Mouse (Mus musculus) CH12.LX (cell line): ENCODE data around the gene Dna2.

Experiments
- CTCF ChIP-seq, 2 experiments: IDR thresholded peaks in 1 of 2; conservative IDR thresholded peaks in 1 of 2; 2 replicates each; pipeline ENCODE4 v1.5.1; 2011 to 2012; ENCODE audit warnings: low read depth in 2 of 2, low read length in 2 of 2, improper control_type of control experiment in 1 of 2, inconsistent platforms in 1 of 2, mild to moderate bottlenecking in 1 of 2, moderate library complexity in 1 of 2
- MEF2A ChIP-seq: IDR thresholded peaks from 2 replicates; pipeline ENCODE4 v1.6.1; 2014; ENCODE audit warnings: low read depth, mild to moderate bottlenecking, inconsistent platforms, low read length, improper control_type of control experiment, borderline replicate concordance
- POLR2A ChIP-seq: IDR thresholded peaks from 2 replicates; pipeline ENCODE4 v1.6.1; 2011; ENCODE audit warnings: low read depth, mild to moderate bottlenecking, improper control_type of control experiment, low read length

DNA sequence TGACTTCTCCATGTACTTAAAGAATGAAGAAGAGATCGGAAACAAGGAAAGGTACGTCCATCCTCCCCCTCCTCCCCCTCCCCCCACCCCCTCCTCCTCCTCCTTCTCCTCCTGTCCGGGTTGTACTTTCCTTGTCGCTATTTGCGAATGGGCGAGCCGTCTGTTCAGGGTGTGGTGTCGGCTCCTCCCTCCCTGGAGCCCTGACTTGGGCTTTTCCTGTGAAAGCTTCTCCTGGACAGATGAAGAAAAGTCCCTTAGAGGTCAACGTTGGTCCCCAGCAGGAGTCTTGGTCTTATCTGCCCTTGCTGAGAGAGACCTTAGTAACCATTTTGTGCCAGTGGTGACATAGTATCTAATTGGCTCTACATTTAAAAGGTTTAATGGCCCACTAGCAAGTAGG lies 47.2 kb downstream of the Dna2 start:
- no peak for TF ChIP-seq CTCF (conservative IDR thresholded peaks at IDR 0.05 in 1 of 2, IDR thresholded peaks at IDR 0.05 in 1 of 2; ENCODE audit: low read depth in 2 of 2, low read length in 2 of 2)
- no peak for TF ChIP-seq POLR2A
- TF ChIP-seq MEF2A, result no peak
